Mouse (Mus musculus) limb, embryonic 13.5 days (tissue): ENCODE measurements at regions not wholly inside any gene's neighbourhood (a gene's known extent, or its start where the extent isn't known, plus 50 kb on each side); places are given as distances from the start of the nearest gene placed in this dataset.

Experiments used
- ATAC-seq: fragments of 200-750 bp; cut with Nextera tagmentation; 2 replicates; pipeline ENCODE4 v1.8.0; 2017; ENCODE audit warnings: low read depth, moderate number of reproducible peaks, moderate TSS enrichment; ENCODE audit not compliant: low FRiP score
- H3K27ac ChIP-seq: fragments of 300-500 bp; sonication (generic); 2 replicates; pipeline ENCODE4 v1.5.1; 2015; ENCODE audit warnings: inconsistent platforms, mild to moderate bottlenecking, moderate library complexity
- H3K27me3 ChIP-seq: fragments of 300-500 bp; sonication (generic); 2 replicates; pipeline ENCODE4 v1.6.1; 2015; ENCODE audit warnings: mild to moderate bottlenecking, inconsistent platforms
- H3K36me3 ChIP-seq: fragments of 300-500 bp; sonication (generic); 2 replicates; pipeline ENCODE4 v1.6.1; 2015; ENCODE audit warnings: inconsistent platforms, mild to moderate bottlenecking, moderate library complexity
- H3K4me1 ChIP-seq: fragments of 300-500 bp; sonication (generic); 2 replicates; pipeline ENCODE4 v1.6.1; 2015; ENCODE audit warnings: inconsistent platforms
- H3K4me2 ChIP-seq: fragments of 300-500 bp; sonication (generic); replicated peaks from 2 replicates; pipeline ENCODE4 v1.6.1; 2015; ENCODE audit warnings: inconsistent platforms, mild to moderate bottlenecking, moderate library complexity
- H3K4me3 ChIP-seq: fragments of 300-500 bp; sonication (generic); 2 replicates; pipeline ENCODE4 v1.5.1; 2015; ENCODE audit warnings: moderate library complexity, mild to moderate bottlenecking, inconsistent platforms
- H3K9ac ChIP-seq: fragments of 300-500 bp; sonication (generic); 2 replicates; pipeline ENCODE4 v1.6.1; 2015; ENCODE audit warnings: mild to moderate bottlenecking, inconsistent platforms
- H3K9me3 ChIP-seq: fragments of 300-500 bp; sonication (generic); 2 replicates; pipeline ENCODE4 v1.6.1; 2016; ENCODE audit warnings: inconsistent platforms
- WGBS: fragments of 180-500 bp; shearing (Covaris S2); methylation state at CpG from one replicate; pipeline ENCODE4 v1.1.7; 2015; 5-methylcytosine and 5-hydroxymethylcytosine counted together

DNA sequence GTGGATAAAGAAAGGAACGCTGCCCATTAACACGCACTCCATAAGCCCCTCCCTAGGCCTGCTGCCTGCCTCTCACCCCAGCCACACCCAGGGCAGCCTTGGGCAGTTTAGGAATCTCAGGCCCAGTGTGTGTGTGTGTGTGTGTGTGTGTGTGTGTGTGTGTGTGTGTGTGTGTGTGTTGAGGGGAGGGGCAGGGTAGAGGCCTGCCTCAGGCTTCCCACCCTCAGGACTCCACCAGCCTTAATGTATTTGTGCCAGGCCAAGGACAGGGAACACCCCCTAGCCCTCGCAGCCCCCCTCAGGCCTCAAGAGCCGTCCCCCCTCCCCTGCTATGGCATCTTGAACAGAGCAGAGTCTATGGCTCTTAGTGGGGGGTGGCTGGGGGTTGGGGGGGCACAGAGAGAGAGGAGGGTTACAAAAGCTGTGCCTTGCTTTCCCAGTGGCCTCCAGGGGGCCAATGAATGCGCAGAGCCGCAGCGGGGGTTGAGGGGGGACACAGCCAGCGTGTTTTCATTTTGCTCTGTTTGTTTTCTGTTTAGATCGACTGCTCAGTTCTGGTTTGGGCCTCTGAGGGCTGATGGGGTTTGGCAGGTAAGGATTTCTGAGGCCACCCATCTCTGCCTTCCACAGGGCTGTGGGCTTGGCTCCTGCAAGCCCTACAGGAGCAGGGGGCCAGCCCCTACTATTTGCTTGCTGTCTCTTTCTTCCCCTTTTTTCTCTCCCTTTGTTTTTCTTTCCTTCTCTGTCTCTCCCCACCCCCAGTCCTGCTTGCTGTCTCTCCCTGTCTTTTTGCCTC lies 131.8 kb downstream of the Pja1 start:
- peak; percentile 28; the same call in 1 of the 2 replicates for ATAC-seq
- Histone ChIP-seq H3K36me3 (no peaks in the 10 kb centered on the region), H3K9me3 (no peaks in the 10 kb centered on the region), H3K4me3 (no peak overlapping the region), H3K4me1 (peaks cover 14% of the 10 kb centered on the region), H3K27me3 (peaks cover 41% of the 10 kb centered on the region), H3K4me2 (no peak overlapping the region), H3K27ac (no peak overlapping the region; the same call in 1 of the 2 replicates), H3K9ac (no peak overlapping the region)
- WGBS: 13% methylated on average over 9 of the region's 9 CpGs

DNA sequence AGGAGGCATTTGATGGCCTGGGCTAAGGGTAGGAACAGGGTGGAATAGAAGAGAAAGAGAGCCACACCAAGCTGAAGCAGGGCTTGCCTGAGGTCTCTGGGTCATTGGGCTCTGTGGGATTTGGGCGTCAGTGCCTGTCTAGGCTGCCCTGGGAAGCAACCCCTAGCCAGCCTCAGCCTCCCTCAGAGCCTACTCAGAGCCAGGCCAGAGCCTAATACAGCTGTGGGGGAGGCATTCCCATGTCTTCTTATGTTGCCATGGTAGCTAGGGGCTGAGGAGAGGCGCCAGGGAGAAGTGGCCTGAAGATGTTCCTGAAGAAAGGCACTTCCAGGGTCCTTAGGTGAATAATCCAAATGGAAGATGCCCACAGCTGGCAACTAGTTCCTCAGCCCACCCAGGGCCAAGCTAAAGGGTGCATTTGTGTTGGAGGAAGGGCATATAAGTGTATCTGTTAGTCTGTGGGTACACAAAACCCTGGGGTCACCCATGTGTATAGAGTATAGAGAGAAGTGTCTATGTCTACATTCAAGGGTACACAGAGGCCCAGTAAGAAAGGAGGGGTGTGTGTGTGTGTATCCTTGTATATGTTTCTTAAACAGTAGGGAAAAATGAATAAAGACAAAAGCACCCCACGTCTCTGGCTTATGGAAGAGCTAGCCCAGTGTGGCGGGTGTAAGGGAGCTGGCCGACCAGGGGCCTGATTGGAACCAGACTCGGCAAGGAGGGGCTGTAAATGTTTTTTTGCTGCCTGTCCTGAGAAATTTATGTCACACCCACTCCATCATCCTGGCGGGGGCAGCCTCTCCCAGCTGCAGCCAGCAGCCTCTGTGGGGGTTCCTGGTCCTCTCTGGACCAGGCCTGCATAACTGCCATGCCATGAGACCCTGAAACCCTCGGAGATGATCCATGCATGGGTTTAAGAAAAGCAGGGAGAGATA lies 134.2 kb downstream of the Pja1 start:
- Histone ChIP-seq H3K9ac (no peak overlapping the region), H3K4me2 (no peak overlapping the region), H3K4me1 (peaks cover 14% of the 10 kb centered on the region), H3K27me3 (peaks cover 47% of the 10 kb centered on the region), H3K27ac (no peak overlapping the region), H3K4me3 (no peak overlapping the region), H3K36me3 (no peaks in the 10 kb centered on the region), H3K9me3 (no peaks in the 10 kb centered on the region)
- peak; percentile 57 for ATAC-seq
- 40% methylated on average over 8 of the region's 8 CpGs for WGBS

DNA sequence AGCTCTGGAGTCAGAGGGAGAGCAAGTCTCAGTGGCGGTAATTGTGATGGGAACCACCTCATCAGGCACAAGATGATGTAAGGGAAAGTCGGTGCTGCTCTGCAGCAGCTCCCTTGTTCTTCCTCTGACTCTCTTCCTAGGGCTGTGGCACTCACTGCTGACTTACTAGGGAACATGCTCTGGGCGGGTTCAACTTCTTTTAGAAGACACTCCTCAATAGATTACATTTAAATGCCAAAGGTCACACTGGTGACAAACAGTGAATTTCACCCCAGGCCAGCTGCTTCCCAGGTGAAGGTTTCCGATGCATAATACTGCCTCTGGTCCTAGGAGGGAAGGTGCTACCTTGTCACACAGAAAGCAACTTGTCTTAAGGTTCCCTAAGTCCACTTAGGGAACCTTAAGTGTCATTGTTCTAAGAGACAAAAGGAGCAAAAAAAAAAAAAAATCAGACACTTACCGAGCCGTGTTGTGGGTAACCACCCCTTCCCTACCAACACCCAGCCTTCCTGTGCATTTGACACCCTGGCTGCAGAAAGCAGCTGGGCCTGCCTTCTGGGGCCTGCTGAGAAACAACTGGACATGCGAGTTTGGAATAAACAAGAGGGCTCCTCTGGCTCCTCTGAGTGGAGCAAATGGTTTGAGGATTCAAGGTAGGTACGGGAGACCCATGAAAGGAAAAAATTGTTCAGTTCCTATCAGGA lies 135.0 kb downstream of the Pja1 start:
- H3K9me3 ChIP-seq: no peaks in the 10 kb centered on the region
- ATAC-seq: no peak
- no peak overlapping the region for H3K4me2 ChIP-seq
- H3K36me3 ChIP-seq: no peaks in the 10 kb centered on the region
- no peak overlapping the region for H3K27ac ChIP-seq
- no peak overlapping the region for H3K9ac ChIP-seq
- H3K27me3 ChIP-seq: peaks cover 52% of the 10 kb centered on the region
- WGBS: 44% methylated on average over 8 of the region's 8 CpGs
- no peak overlapping the region for H3K4me3 ChIP-seq
- peaks cover 14% of the 10 kb centered on the region for H3K4me1 ChIP-seq

DNA sequence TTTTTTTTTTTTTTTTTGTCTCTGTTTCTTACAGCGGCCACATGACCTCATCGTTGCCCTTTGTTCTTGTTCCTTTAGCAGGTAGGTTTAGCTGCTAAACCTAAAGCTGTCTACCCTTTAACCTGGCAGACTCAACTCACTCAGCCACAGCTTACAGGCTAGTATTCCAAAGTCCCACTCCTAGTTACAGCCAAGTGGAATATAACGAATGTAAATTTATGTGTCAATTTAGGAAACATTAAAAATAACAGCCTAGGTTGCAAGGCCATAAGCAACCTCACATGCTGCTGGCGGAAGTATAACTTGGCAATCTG lies 138.7 kb downstream of the Pja1 start:
- Histone ChIP-seq H3K4me3 (no peak overlapping the region), H3K4me2 (no peak overlapping the region), H3K4me1 (peaks cover 11% of the 10 kb centered on the region), H3K9me3 (no peaks in the 10 kb centered on the region), H3K9ac (no peak overlapping the region), H3K27me3 (peaks cover 58% of the 10 kb centered on the region), H3K36me3 (no peaks in the 10 kb centered on the region), H3K27ac (no peak overlapping the region)
- WGBS: 34% methylated on average over 4 of the region's 4 CpGs
- no peak for ATAC-seq

DNA sequence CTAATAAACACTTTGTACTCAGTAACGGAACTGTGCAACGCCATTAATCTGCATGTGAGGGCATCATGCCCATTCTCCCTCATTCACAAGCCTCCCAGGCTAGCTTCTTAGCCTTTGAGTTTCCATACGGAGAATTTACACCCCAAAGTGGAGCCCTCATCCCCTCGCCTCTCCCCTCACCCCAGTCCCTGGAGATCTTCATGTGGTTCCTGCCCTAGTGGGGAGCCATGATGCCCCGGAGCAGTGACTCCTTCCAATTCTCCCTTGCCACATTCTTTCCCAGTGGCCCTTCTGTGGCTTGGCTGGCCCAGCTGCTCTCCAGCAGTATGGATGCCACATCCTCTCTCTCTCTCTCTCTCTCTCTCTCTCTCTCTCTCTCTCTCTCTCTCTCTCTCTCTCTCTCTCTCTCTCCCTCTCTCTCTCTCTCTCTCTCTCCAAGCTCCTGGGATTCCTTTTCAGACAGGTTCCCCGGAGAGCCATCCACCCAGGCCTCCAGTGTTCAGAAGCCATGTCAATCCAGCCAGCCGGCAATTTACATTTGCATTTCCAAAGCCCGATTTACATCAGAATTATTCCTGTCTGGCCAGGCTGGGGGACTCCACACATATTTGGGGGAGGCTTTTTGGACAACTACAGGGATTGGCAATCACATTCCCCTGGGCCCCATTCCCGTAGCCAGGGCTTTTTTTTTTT lies 139.2 kb downstream of the Pja1 start:
- Histone ChIP-seq H3K4me2 (no peak overlapping the region), H3K4me1 (peaks cover 7% of the 10 kb centered on the region), H3K27ac (no peak overlapping the region), H3K27me3 (peaks cover 59% of the 10 kb centered on the region), H3K9ac (no peak overlapping the region), H3K4me3 (no peak overlapping the region), H3K9me3 (no peaks in the 10 kb centered on the region), H3K36me3 (no peaks in the 10 kb centered on the region)
- 58% methylated on average over 9 of the region's 9 CpGs for WGBS
- ATAC-seq: no peak

DNA sequence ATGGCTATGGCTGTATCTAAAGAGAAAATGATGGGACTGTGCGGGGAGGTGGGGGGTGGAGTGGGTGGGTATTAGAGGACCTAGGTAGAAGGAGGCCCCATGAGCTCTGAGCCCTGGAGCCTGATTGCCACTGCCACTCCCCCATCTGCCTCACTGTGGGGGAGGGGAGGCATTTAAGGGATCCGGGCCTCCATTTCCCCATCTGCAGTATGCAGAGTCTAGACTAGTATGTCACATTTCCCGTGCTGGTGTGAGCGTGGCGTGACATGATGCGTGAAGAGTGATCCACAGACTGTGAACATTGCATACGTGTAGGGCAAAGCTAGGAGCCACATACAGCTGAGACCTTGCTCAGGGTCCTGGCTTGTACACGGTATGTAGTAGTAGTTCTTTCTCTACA lies 140.7 kb downstream of the Pja1 start:
- Histone ChIP-seq H3K27ac (no peak overlapping the region), H3K9me3 (no peaks in the 10 kb centered on the region), H3K4me1 (peaks cover 14% of the 10 kb centered on the region), H3K27me3 (peaks cover 52% of the 10 kb centered on the region), H3K36me3 (no peaks in the 10 kb centered on the region), H3K4me2 (no peak overlapping the region), H3K9ac (no peak overlapping the region), H3K4me3 (no peak overlapping the region)
- ATAC-seq: no peak
- 92% methylated on average over 8 of the region's 8 CpGs for WGBS

DNA sequence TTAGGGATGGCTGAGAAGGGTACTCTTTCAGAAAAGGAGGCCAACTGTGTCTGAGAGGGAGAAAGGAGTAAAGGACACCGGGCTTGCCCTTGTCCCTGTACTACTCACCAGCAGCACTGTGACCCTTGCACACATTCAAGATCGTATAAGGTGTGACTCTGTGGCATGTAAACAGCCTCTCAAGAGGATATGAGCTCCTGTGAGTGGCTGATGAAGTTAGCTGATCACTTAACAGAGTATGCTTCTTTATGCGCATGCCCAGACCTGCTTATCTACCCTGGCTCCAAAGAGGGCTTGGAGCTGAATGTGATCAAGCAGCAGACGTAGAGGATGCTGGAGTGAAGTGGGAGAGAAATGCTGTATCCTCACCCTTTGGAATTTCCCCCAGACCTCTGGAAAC lies 142.5 kb downstream of the Pja1 start:
- Histone ChIP-seq H3K9me3 (no peaks in the 10 kb centered on the region), H3K27ac (no peak overlapping the region), H3K4me2 (no peak overlapping the region), H3K4me1 (peaks cover 22% of the 10 kb centered on the region), H3K36me3 (no peaks in the 10 kb centered on the region), H3K4me3 (no peak overlapping the region), H3K9ac (no peak overlapping the region), H3K27me3 (peaks cover 54% of the 10 kb centered on the region)
- ATAC-seq: no peak
- 72% methylated on average over 4 of the region's 4 CpGs for WGBS

DNA sequence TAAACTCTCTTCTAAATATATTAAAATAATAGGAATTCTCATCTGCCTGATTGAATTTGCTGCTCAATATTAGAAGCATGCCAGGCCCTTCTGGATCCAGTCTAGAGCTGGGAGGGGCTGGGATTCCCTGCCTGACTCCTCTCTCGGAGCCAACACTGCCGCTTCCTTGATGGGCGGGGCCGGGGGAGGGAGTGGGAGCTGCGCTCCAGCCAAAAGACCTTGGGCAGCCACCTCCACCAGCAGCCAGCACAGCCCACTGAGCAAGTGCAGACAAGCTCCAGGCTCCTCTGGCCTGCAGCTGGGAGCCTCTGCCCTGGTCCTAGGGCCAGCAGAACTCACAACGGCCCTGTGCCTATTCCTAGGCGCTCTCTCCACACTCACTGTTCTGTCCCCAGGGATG lies 144.9 kb downstream of the Pja1 start:
- H3K4me1 ChIP-seq: peaks cover 22% of the 10 kb centered on the region
- ATAC-seq: peak; percentile 75
- H3K4me3 ChIP-seq: no peak overlapping the region
- H3K27me3 ChIP-seq: peaks cover 63% of the 10 kb centered on the region
- WGBS: 23% methylated on average over 4 of the region's 7 CpGs
- no peaks in the 10 kb centered on the region for H3K36me3 ChIP-seq
- H3K9me3 ChIP-seq: no peaks in the 10 kb centered on the region
- H3K9ac ChIP-seq: no peak overlapping the region
- H3K27ac ChIP-seq: peak overlapping the region; percentile 65; the same call in 1 of the 2 replicates
- H3K4me2 ChIP-seq: no peak overlapping the region

DNA sequence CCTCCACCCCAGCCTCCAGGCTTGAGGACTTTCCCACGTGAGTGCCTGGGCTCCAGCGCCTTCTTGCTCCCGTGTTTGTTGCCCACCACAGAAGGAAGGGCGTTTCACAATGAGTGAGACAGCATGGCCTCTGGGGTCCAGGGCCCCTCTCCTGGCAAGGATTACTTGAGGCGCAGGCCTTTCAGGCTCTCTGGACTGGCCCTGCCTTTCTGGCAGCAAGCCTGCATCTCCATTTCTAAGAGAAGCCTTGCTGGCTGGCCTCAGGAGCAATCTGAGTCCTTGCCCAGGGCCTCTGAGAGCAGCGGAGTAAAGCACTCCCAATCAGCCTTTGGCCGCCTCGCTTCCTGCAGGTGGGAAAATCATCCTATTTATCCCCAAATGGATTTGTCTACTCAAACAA lies 145.6 kb downstream of the Pja1 start:
- peaks cover 65% of the 10 kb centered on the region for H3K27me3 ChIP-seq
- H3K4me1 ChIP-seq: peaks cover 22% of the 10 kb centered on the region
- H3K27ac ChIP-seq: peak overlapping the region; percentile 48; the same call in 1 of the 2 replicates
- 0 out of 2 replicates have a peak, but pooled peaks have one; percentile 48 for ATAC-seq
- no peak overlapping the region for H3K9ac ChIP-seq
- no peaks in the 10 kb centered on the region for H3K9me3 ChIP-seq
- WGBS: 44% methylated on average over 8 of the region's 8 CpGs
- no peak overlapping the region for H3K4me3 ChIP-seq
- no peaks in the 10 kb centered on the region for H3K36me3 ChIP-seq
- H3K4me2 ChIP-seq: no peak overlapping the region

DNA sequence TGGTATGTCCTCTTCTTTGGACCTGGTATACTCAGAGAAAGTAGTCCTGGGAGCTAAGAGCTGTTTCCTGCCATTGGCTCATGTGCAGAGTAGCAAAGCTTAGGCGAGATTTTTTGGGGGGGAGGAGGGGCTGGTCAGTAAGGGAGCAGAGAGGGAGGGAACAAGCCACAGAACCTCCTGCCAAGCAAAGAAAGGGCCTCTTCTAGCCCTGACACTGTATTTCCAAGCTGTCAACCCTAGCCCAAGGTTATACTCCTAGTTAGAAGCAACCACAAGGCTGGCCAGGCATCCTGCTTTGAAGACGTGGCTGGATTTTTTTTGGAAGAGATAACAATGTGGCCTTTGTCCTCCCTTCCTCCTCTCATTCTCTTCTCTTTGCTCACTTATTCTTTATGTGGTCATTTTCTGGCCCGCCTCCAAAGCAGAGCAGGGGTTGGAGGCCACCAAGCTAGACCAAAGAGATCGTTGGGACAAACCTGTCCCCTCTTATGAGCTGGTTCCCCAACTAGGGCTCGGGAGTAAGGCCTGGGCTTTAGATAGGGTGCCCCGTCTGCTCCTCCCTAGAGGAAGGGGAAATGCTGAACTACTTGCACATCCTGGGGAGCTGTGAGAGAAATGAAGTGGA lies 146.4 kb downstream of the Pja1 start:
- peaks cover 62% of the 10 kb centered on the region for H3K27me3 ChIP-seq
- H3K9ac ChIP-seq: no peak overlapping the region
- WGBS: 65% methylated on average over 6 of the region's 6 CpGs
- no peak overlapping the region for H3K4me3 ChIP-seq
- peaks cover 22% of the 10 kb centered on the region for H3K4me1 ChIP-seq
- no peaks in the 10 kb centered on the region for H3K36me3 ChIP-seq
- no peaks in the 10 kb centered on the region for H3K9me3 ChIP-seq
- peak overlapping the region; percentile 48; the same call in 1 of the 2 replicates for H3K27ac ChIP-seq
- no peak for ATAC-seq
- no peak overlapping the region for H3K4me2 ChIP-seq

DNA sequence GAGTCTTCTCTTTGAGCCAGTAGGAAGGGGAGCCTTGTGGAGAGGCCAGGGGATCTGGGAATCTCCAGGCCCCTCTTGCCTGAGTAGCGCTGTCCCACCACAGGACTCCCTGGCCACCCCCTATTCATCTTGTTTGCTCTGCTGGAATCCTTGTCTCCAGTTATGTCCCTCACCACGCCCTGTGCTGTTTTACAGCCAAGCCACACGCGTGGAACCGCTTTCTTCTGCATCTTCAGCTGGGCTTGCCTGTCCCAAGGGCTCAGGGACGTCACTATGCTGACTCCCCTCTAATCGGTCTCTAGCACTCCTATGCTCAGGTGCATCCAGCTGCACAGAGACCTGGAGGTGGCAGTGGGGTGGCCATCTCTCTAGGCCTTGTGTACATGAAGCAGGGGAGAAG lies 151.3 kb downstream of the Pja1 start:
- Histone ChIP-seq H3K27me3 (peaks cover 62% of the 10 kb centered on the region), H3K4me1 (peaks cover 6% of the 10 kb centered on the region), H3K9ac (no peak overlapping the region), H3K4me2 (no peak overlapping the region), H3K4me3 (no peak overlapping the region), H3K27ac (no peak overlapping the region), H3K9me3 (no peaks in the 10 kb centered on the region), H3K36me3 (no peaks in the 10 kb centered on the region)
- no peak for ATAC-seq
- WGBS: 81% methylated on average over 7 of the region's 7 CpGs
